Mouse (Mus musculus): Measurements from ENCODE around the gene 2010111I01Rik.
"Not testable (repeated sequence)": the region's sequence is repeated elsewhere in the genome, so short reads cannot be mapped to it uniquely, and the experiment has no call there.

Gene 2010111I01Rik

GRCm38 (mm10) chr13:62964640-62965311 is at the start of gene 2010111I01Rik:
2010111I01Rik (plus strand) TSS chr13:62964893.
- peak; percentile 94 to 99 for DNase-seq (ENCODE audit: low spot score in 2 of 2)

- no peak for DNase-seq (ENCODE audit: low spot score in 2 of 2)
Measured at GRCm38 (mm10) chr13:62916675-62917074, 48.0 kb upstream of the 2010111I01Rik start.

- DNase-seq (ENCODE audit: low spot score in 2 of 2): no peak
Measured at GRCm38 (mm10) chr13:62917416-62918110, 47.1 kb upstream of the 2010111I01Rik start.

- peak; percentile 67 to 82 for DNase-seq (ENCODE audit: low spot score in 2 of 2)
Measured at GRCm38 (mm10) chr13:62919647-62920341, 44.9 kb upstream of the 2010111I01Rik start.

- DNase-seq (ENCODE audit: low spot score in 2 of 2): no peak
Measured at GRCm38 (mm10) chr13:62922645-62923044, 42.0 kb upstream of the 2010111I01Rik start.

- DNase-seq (ENCODE audit: low spot score in 2 of 2): no peak
Measured at GRCm38 (mm10) chr13:62923182-62923581, 41.5 kb upstream of the 2010111I01Rik start.

GRCm38 (mm10) chr13:62926479-62926878 is 38.2 kb upstream of the 2010111I01Rik start:
- DNase-seq (ENCODE audit: low spot score in 2 of 2): peak; percentile 35 to 71

- DNase-seq (ENCODE audit: low spot score in 2 of 2): no peak
Measured at GRCm38 (mm10) chr13:62927470-62927869, 37.2 kb upstream of the 2010111I01Rik start.

- not testable (repeated sequence) for DNase-seq (ENCODE audit: low spot score in 2 of 2)
Measured at GRCm38 (mm10) chr13:62929144-62929543, 35.5 kb upstream of the 2010111I01Rik start.

GRCm38 (mm10) chr13:62929766-62930389 is 34.8 kb upstream of the 2010111I01Rik start:
- DNase-seq (ENCODE audit: low spot score in 2 of 2): peak in 1 of 2 experiments; percentile 37

- DNase-seq (ENCODE audit: low spot score in 2 of 2): no peak
Measured at GRCm38 (mm10) chr13:62932452-62932851, 32.2 kb upstream of the 2010111I01Rik start.

GRCm38 (mm10) chr13:62939371-62939770 is 25.3 kb upstream of the 2010111I01Rik start:
- DNase-seq (ENCODE audit: low spot score in 2 of 2): no peak

- DNase-seq (ENCODE audit: low spot score in 2 of 2): no peak
Measured at GRCm38 (mm10) chr13:62939797-62940196, 24.9 kb upstream of the 2010111I01Rik start.

GRCm38 (mm10) chr13:62940721-62941120 is 24.0 kb upstream of the 2010111I01Rik start:
- DNase-seq (ENCODE audit: low spot score in 2 of 2): no peak

- DNase-seq (ENCODE audit: low spot score in 2 of 2): no peak
Measured at GRCm38 (mm10) chr13:62941341-62942005, 23.2 kb upstream of the 2010111I01Rik start.

- DNase-seq (ENCODE audit: low spot score in 2 of 2): no peak
Measured at GRCm38 (mm10) chr13:62943274-62943830, 21.3 kb upstream of the 2010111I01Rik start.

- no peak for DNase-seq (ENCODE audit: low spot score in 2 of 2)
Measured at GRCm38 (mm10) chr13:62944109-62944508, 20.6 kb upstream of the 2010111I01Rik start.

- no peak for DNase-seq (ENCODE audit: low spot score in 2 of 2)
Measured at GRCm38 (mm10) chr13:62949560-62950188, 15.0 kb upstream of the 2010111I01Rik start.

- no peak for DNase-seq (ENCODE audit: low spot score in 2 of 2)
Measured at GRCm38 (mm10) chr13:62951606-62952005, 13.1 kb upstream of the 2010111I01Rik start.

GRCm38 (mm10) chr13:62952047-62952446 is 12.6 kb upstream of the 2010111I01Rik start:
- DNase-seq (ENCODE audit: low spot score in 2 of 2): no peak

GRCm38 (mm10) chr13:62952624-62953023 is 12.1 kb upstream of the 2010111I01Rik start:
- no peak for DNase-seq (ENCODE audit: low spot score in 2 of 2)
